Mouse (Mus musculus): ENCODE results near the gene Tspan18.

Gene Tspan18

GRCm38 (mm10) chr2:93291186-93291926 lies 42.9 kb downstream of the Tspan18 start:
- CTCF ChIA-PET, result no interaction called here

- CTCF ChIA-PET, result interaction anchor here (0.7 kb wide), 1 partner anchor 43 kb away, joined by 3 read pairs; no protein-coding TSS in a partner anchor
Observed at GRCm38 (mm10) chr2:93290345-93291118, 43.8 kb downstream of the Tspan18 start.

- CTCF ChIA-PET, result no interaction called here
Observed at GRCm38 (mm10) chr2:93289161-93289560, 45.1 kb downstream of the Tspan18 start.

GRCm38 (mm10) chr2:93287348-93287747 lies 47.0 kb downstream of the Tspan18 start:
- CTCF ChIA-PET, result interaction anchor here (0.5 kb wide), 1 partner anchor 45 kb away, joined by 21 read pairs; no protein-coding TSS in a partner anchor

GRCm38 (mm10) chr2:93286742-93287141 lies 47.6 kb downstream of the Tspan18 start:
- CTCF ChIA-PET, result interaction anchor here (0.7 kb wide), 1 partner anchor 1262 kb away, joined by 3 read pairs; no protein-coding TSS in a partner anchor

GRCm38 (mm10) chr2:93286321-93286720 lies 48.0 kb downstream of the Tspan18 start:
- CTCF ChIA-PET, result interaction anchor here (0.7 kb wide), 1 partner anchor 1262 kb away, joined by 3 read pairs; no protein-coding TSS in a partner anchor

- CTCF ChIA-PET, result no interaction called here
Observed at GRCm38 (mm10) chr2:93285842-93286241, 48.5 kb downstream of the Tspan18 start.

GRCm38 (mm10) chr2:93284625-93285024 lies 49.7 kb downstream of the Tspan18 start:
- CTCF ChIA-PET, result no interaction called here

- CTCF ChIA-PET, result no interaction called here
Observed at GRCm38 (mm10) chr2:93283481-93284293, 50.6 kb downstream of the Tspan18 start.

GRCm38 (mm10) chr2:93282636-93283035 lies 51.7 kb downstream of the Tspan18 start:
- CTCF ChIA-PET, result no interaction called here

- CTCF ChIA-PET, result no interaction called here
Observed at GRCm38 (mm10) chr2:93281466-93281865, 52.8 kb downstream of the Tspan18 start.

GRCm38 (mm10) chr2:93280117-93280620 lies 54.1 kb downstream of the Tspan18 start:
- CTCF ChIA-PET, result no interaction called here

GRCm38 (mm10) chr2:93278181-93278975 lies 55.9 kb downstream of the Tspan18 start:
- CTCF ChIA-PET, result no interaction called here

GRCm38 (mm10) chr2:93277486-93277885 lies 56.8 kb downstream of the Tspan18 start:
- CTCF ChIA-PET, result no interaction called here

- CTCF ChIA-PET, result no interaction called here
Observed at GRCm38 (mm10) chr2:93276026-93276425, 58.3 kb downstream of the Tspan18 start.

- CTCF ChIA-PET, result no interaction called here
Observed at GRCm38 (mm10) chr2:93273916-93274315, 60.4 kb downstream of the Tspan18 start.

- CTCF ChIA-PET, result no interaction called here
Observed at GRCm38 (mm10) chr2:93270083-93270482, 64.2 kb downstream of the Tspan18 start.

- CTCF ChIA-PET, result no interaction called here
Observed at GRCm38 (mm10) chr2:93269611-93270010, 64.7 kb downstream of the Tspan18 start.

- CTCF ChIA-PET, result no interaction called here
Observed at GRCm38 (mm10) chr2:93268711-93269270, 65.5 kb downstream of the Tspan18 start.

- CTCF ChIA-PET, result no interaction called here
Observed at GRCm38 (mm10) chr2:93267791-93268190, 66.5 kb downstream of the Tspan18 start.
